Mouse (Mus musculus): ENCODE data around the gene H2al1o. TPM values are rescaled to one million over a fixed set of nuclear protein-coding genes. Genes with fewer than 3 reads are reported as not detected.
"Not testable (repeated sequence)": the region's sequence is repeated elsewhere in the genome, so short reads cannot be mapped to it uniquely, and the experiment has no call there.

H2al1o gene
- not detected in 2 replicates for polyA plus RNA-seq (2015; fragmentation: Nextera tagmentation; extraction: Ambion mirVana)

- ATAC-seq (ENCODE audit: low read depth): not testable (repeated sequence)
- WGBS (ENCODE audit: insufficient replicate concordance): 62% methylated on average over 3 of the region's 3 CpGs
Observed at GRCm38 (mm10) chrX:9572309-9572708, at the start of gene H2al1o. Gene H2al1o, minus strand, starts transcription at chrX:9572409.

DNA sequence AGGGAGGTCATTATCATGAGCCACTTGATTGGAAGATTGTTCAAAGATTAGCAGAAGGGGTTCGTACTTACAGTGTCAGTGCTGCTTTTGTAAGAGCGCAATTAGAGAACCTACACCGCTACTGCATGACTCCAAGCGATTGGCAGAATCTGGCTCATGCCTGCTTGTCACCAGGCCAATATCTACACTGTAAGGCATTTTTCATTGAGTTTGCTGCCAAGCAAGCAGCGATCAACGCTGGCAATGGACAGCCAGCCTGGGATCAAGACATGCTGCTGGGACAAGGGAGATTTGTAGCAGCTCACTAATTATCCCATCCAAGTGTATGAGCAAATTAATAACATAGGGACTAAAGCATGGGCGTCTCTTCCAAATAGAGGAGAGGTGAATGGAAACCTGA lies 25.8 kb upstream of the H2al1o start:
- H3K9me3 ChIP-seq (replicated peaks; ENCODE audit: control insufficient read depth, low read length); H3K4me1 ChIP-seq (ENCODE audit: control insufficient read depth, low read depth, low read length); H3K9ac ChIP-seq (ENCODE audit: low read depth, low read length); ATAC-seq (ENCODE audit: low read depth); H3K4me3 ChIP-seq (ENCODE audit: low read depth, low read length); H3K4me2 ChIP-seq (ENCODE audit: low read depth, low read length); H3K36me3 ChIP-seq (ENCODE audit: control insufficient read depth, insufficient read depth); H3K27me3 ChIP-seq (ENCODE audit: control insufficient read depth, insufficient read depth, low read depth, low read length); H3K27ac ChIP-seq (ENCODE audit: low read length): not testable (repeated sequence)
- WGBS (ENCODE audit: insufficient replicate concordance): 72% methylated on average over 7 of the region's 7 CpGs

More at GRCm38 (mm10) chrX:9572309-9572708, at the start of gene H2al1o:
- not testable (repeated sequence) for H3K4me1 ChIP-seq (ENCODE audit: control insufficient read depth, low read depth, low read length); H3K9me3 ChIP-seq (replicated peaks; ENCODE audit: control insufficient read depth, low read length); H3K36me3 ChIP-seq (ENCODE audit: control insufficient read depth, insufficient read depth); H3K27ac ChIP-seq (ENCODE audit: low read length); H3K4me3 ChIP-seq (ENCODE audit: low read depth, low read length); H3K4me2 ChIP-seq (ENCODE audit: low read depth, low read length); H3K27me3 ChIP-seq (ENCODE audit: control insufficient read depth, insufficient read depth, low read depth, low read length); H3K9ac ChIP-seq (ENCODE audit: low read depth, low read length)

GRCm38 (mm10) chrX:9536881-9537280 lies 35.3 kb downstream of the H2al1o start:
- 0 out of 2 replicates have a peak, but pooled peaks have one; percentile 24 for ATAC-seq (ENCODE audit: low read depth)
- Histone ChIP-seq H3K4me2 (ENCODE audit: low read depth, low read length) (no peak overlapping the region), H3K9ac (ENCODE audit: low read depth, low read length) (no peak overlapping the region), H3K4me1 (ENCODE audit: control insufficient read depth, low read depth, low read length) (no peaks in the 10 kb centered on the region), H3K4me3 (ENCODE audit: low read depth, low read length) (no peak overlapping the region), H3K27ac (ENCODE audit: low read length) (no peak overlapping the region), H3K36me3 (ENCODE audit: control insufficient read depth, insufficient read depth) (no peaks in the 10 kb centered on the region), H3K27me3 (ENCODE audit: control insufficient read depth, insufficient read depth, low read depth, low read length) (no peaks in the 10 kb centered on the region), H3K9me3 (replicated peaks; ENCODE audit: control insufficient read depth, low read length) (no peaks in the 10 kb centered on the region)
- 54% methylated on average over 3 of the region's 3 CpGs for WGBS (ENCODE audit: insufficient replicate concordance)

Other genes with a start within 250 kb of the H2al1o start
- not detected in 2 replicates for gene H2al1k, start 221.8 kb downstream of the H2al1o start, polyA plus RNA-seq (2015; fragmentation: Nextera tagmentation; extraction: Ambion mirVana)
- 17.9 and 19.6 TPM in 2 replicates for gene Cybb, start 84.6 kb downstream of the H2al1o start, polyA plus RNA-seq (2015; fragmentation: Nextera tagmentation; extraction: Ambion mirVana)
- 24.1 and 26.8 TPM in 2 replicates for gene Dynlt3, start 90.6 kb upstream of the H2al1o start, polyA plus RNA-seq (2015; fragmentation: Nextera tagmentation; extraction: Ambion mirVana)

Measured in liver, embryonic 16.5 days (tissue).